Mouse (Mus musculus) liver, embryonic 14.5 days (tissue): ENCODE results near the gene Gm30083.

Experiments
- CTCF ChIP-seq: IDR thresholded peaks from 2 replicates; pipeline ENCODE4 v1.5.1; 2016; ENCODE audit warnings: antibody characterized with exemption, low read depth, control low read depth
- EP300 ChIP-seq: IDR thresholded peaks from 2 replicates; pipeline ENCODE4 v1.6.1; 2016; ENCODE audit warnings: antibody characterized with exemption, low read depth

GRCm38 (mm10) chr14:33958841-33959240 is 56.1 kb downstream of the Gm30083 start:
- no peak for TF ChIP-seq CTCF
- TF ChIP-seq EP300, result no peak
